Mouse (Mus musculus): Measurements from ENCODE around the gene Slc31a2.
A peak's percentile ranks its signal among the peaks of the same experiment; 100 is the strongest.

- TF ChIP-seq CTCF (IDR thresholded peaks at IDR 0.05; ENCODE audit: low read depth), result peak; percentile 48
- TF ChIP-seq EP300 (IDR thresholded peaks at IDR 0.05; ENCODE audit: low read depth), result no peak
These were observed 31.6 kb upstream of the Slc31a2 start, which contains the start of gene Zfp37 for GRCm38 (mm10) chr4:62230769-62231168.
